Mouse (Mus musculus) kidney, postnatal 0 days (tissue): ENCODE measurements around the gene Ptpn7. TPM values are rescaled to one million over a fixed set of nuclear protein-coding genes. Genes with fewer than 3 reads are reported as not detected.

Experiments
- ATAC-seq: fragments of 200-750 bp; cut with Nextera tagmentation; replicated peaks from 2 replicates; pipeline ENCODE4 v1.8.0; 2017; ENCODE audit warnings: low read depth, moderate number of reproducible peaks, moderate TSS enrichment, moderate library complexity; ENCODE audit not compliant: low FRiP score
- DNase-seq: peaks from one replicate; pipeline ENCODE4 v3.0.0-alpha.2; 2016; ENCODE audit warnings: low spot score
- H3K27ac ChIP-seq: fragments of 300-500 bp; sonication (generic); 2 replicates; pipeline ENCODE4 v1.5.1; 2014; ENCODE audit warnings: mild to moderate bottlenecking
- H3K27me3 ChIP-seq: fragments of 300-500 bp; sonication (generic); 2 replicates; pipeline ENCODE4 v1.6.1; 2014; ENCODE audit warnings: low read length, mixed read lengths; ENCODE audit not compliant: insufficient read depth
- H3K36me3 ChIP-seq: fragments of 300-500 bp; sonication (generic); 2 replicates; pipeline ENCODE4 v1.6.1; 2014; ENCODE audit warnings: low read length, mixed read lengths; ENCODE audit not compliant: insufficient read depth
- H3K4me1 ChIP-seq: fragments of 300-500 bp; sonication (generic); replicated peaks from 2 replicates; pipeline ENCODE4 v1.6.1; 2014; ENCODE audit warnings: antibody characterized with exemption, low read length, mixed read lengths; ENCODE audit not compliant: insufficient read depth
- H3K4me2 ChIP-seq: fragments of 300-500 bp; sonication (generic); 2 replicates; pipeline ENCODE4 v1.6.1; 2014; ENCODE audit warnings: mild to moderate bottlenecking, low read length, moderate library complexity, mixed read lengths
- H3K4me3 ChIP-seq: fragments of 300-500 bp; sonication (generic); replicated peaks from 2 replicates; pipeline ENCODE4 v1.5.1; 2014; ENCODE audit warnings: low read depth, low read length
- H3K9ac ChIP-seq: fragments of 300-500 bp; sonication (generic); 2 replicates; pipeline ENCODE4 v1.6.1; 2014; ENCODE audit warnings: low read depth, low read length
- H3K9me3 ChIP-seq: fragments of 300-500 bp; sonication (generic); replicated peaks from 2 replicates; pipeline ENCODE4 v1.6.1; 2016; ENCODE audit warnings: low read length, inconsistent platforms, mixed read lengths
- CTCF ChIP-seq: IDR thresholded peaks from 2 replicates; pipeline ENCODE4 v1.5.1; 2016; ENCODE audit warnings: antibody characterized with exemption, low read depth, mild to moderate bottlenecking, moderate library complexity
- WGBS: fragments of 180-500 bp; shearing (Covaris S2); extraction: QIAGEN DNeasy Blood & Tissue Kit; methylation state at CpG from one replicate; pipeline ENCODE4 v1.1.7; 2014; 5-methylcytosine and 5-hydroxymethylcytosine counted together
- polyA plus RNA-seq: library from polyadenylated mRNA; unstranded; fragments of >200 nt; fragmentation: Nextera tagmentation; extraction: Ambion mirVana; gene quantifications from 2 replicates; pipeline ENCODE4 v1.2.1, GENCODE M21; 2015

The Ptpn7 gene
- polyA plus RNA-seq, 1 experiment from 2014 or later, result 0.38 TPM

- Histone ChIP-seq H3K4me2 (no peak overlapping the region), H3K27ac (no peak overlapping the region), H3K9me3 (no peaks in the 10 kb centered on the region), H3K9ac (no peak overlapping the region), H3K36me3 (no peaks in the 10 kb centered on the region), H3K27me3 (0 out of 2 replicates have a peak, but pooled peaks cover 2% of the 10 kb centered on the region), H3K4me3 (no peak overlapping the region), H3K4me1 (no peaks in the 10 kb centered on the region)
- no peak for TF ChIP-seq CTCF
- ATAC-seq (no peak), DNase-seq (no peak)
- 37% methylated on average over 3 of the region's 3 CpGs for WGBS
Measured at GRCm38 (mm10) chr1:135090914-135091313, 41.6 kb upstream of the Ptpn7 start.

DNA sequence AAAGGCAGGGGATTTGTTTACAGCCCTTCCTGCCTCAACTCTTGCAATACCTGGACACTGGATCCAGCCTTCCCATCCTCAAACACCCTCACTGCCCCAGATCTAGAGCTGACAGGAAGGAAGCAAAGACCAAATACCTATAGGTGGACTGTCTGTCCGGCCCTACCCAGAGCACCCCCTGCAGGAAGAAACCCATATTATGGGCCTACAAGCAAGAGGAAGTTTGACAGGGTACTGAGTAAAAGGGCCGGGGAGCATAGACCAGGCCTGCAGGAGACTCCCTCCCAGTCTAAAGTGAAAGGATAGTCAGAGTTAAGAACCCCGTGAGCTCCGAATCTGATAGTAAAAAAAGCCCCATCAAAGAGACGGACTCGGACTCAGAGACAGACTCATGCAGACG is 37.8 kb upstream of the Ptpn7 start:
- Histone ChIP-seq H3K9me3 (no peaks in the 10 kb centered on the region), H3K27me3 (no peaks in the 10 kb centered on the region), H3K4me2 (no peak overlapping the region), H3K36me3 (no peaks in the 10 kb centered on the region), H3K9ac (no peak overlapping the region), H3K4me1 (no peaks in the 10 kb centered on the region), H3K27ac (no peak overlapping the region), H3K4me3 (no peak overlapping the region)
- ATAC-seq (no peak), DNase-seq (no peak)
- TF ChIP-seq CTCF, result no peak
- WGBS, result 59% methylated on average over 7 of the region's 7 CpGs

DNA sequence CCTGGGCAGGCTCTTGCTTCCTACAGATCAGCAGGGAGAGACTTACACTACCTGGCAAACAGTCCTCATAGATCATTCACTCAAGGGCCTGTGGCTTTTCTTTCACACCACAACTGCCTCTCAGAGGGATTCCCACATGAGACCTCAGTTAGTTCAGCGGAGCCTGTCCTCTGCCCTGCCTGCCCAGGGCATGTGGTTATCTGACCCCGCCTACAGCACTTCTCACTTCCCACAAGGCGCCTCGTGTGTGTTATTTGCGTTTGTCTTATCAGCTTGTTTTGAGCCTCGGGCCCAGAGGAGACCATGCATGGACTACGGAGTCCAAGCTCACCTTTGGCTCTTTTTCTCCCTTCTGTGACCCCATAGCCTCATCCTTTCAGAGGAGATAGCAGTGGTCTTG is 37.3 kb upstream of the Ptpn7 start:
- Histone ChIP-seq H3K27me3 (no peaks in the 10 kb centered on the region), H3K4me1 (no peaks in the 10 kb centered on the region), H3K9ac (no peak overlapping the region), H3K9me3 (no peaks in the 10 kb centered on the region), H3K4me3 (no peak overlapping the region), H3K36me3 (no peaks in the 10 kb centered on the region), H3K4me2 (no peak overlapping the region), H3K27ac (no peak overlapping the region)
- no peak for TF ChIP-seq CTCF
- no peak for DNase-seq
- ATAC-seq, result no peak
- WGBS, result 43% methylated on average over 7 of the region's 7 CpGs

- no peak overlapping the region for H3K4me3 ChIP-seq
- no peak for DNase-seq
- 75% methylated on average over 11 of the region's 11 CpGs for WGBS
- 0 out of 2 replicates have a peak, but pooled peaks cover 5% of the 10 kb centered on the region for H3K27me3 ChIP-seq
- no peak for TF ChIP-seq CTCF
- no peak overlapping the region for H3K27ac ChIP-seq
- no peak for ATAC-seq
- H3K36me3 ChIP-seq, result no peaks in the 10 kb centered on the region
- H3K9ac ChIP-seq, result no peak overlapping the region
- no peaks in the 10 kb centered on the region for H3K4me1 ChIP-seq
- no peaks in the 10 kb centered on the region for H3K9me3 ChIP-seq
- no peak overlapping the region for H3K4me2 ChIP-seq
Measured at GRCm38 (mm10) chr1:135096312-135096711, 36.2 kb upstream of the Ptpn7 start.

DNA sequence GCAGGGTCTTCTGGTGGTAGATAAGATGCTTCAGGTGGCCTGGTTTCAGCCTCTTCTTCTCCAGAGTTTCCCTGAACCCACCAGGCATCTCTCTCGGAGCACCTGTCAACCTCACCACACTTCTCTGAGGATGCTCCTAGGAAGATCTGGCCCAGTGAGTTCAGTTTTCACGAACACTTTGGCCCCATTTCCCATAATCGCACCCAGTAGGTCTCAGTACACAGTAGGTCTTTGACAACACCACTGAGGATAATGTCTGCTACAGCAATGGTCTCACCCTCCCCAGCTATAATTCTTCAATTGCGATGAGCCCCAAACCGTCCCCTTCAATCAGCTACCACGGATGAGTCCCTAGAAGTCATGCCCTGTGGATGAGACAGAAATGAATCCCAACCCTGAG is 35.1 kb upstream of the Ptpn7 start:
- no peak overlapping the region for H3K4me3 ChIP-seq
- H3K4me1 ChIP-seq, result no peaks in the 10 kb centered on the region
- no peak overlapping the region for H3K9ac ChIP-seq
- ATAC-seq (no peak), DNase-seq (no peak)
- H3K36me3 ChIP-seq, result no peaks in the 10 kb centered on the region
- H3K27ac ChIP-seq, result no peak overlapping the region
- 0 out of 2 replicates have a peak, but pooled peaks cover 5% of the 10 kb centered on the region for H3K27me3 ChIP-seq
- H3K9me3 ChIP-seq, result no peaks in the 10 kb centered on the region
- WGBS, result 86% methylated on average over 6 of the region's 6 CpGs
- TF ChIP-seq CTCF, result no peak
- no peak overlapping the region for H3K4me2 ChIP-seq

- no peak overlapping the region for H3K27ac ChIP-seq
- H3K9ac ChIP-seq, result no peak overlapping the region
- ATAC-seq (no peak), DNase-seq (no peak)
- H3K9me3 ChIP-seq, result no peaks in the 10 kb centered on the region
- 85% methylated on average over 7 of the region's 7 CpGs for WGBS
- no peak overlapping the region for H3K4me2 ChIP-seq
- H3K4me3 ChIP-seq, result no peak overlapping the region
- no peak for TF ChIP-seq CTCF
- no peaks in the 10 kb centered on the region for H3K4me1 ChIP-seq
- H3K36me3 ChIP-seq, result no peaks in the 10 kb centered on the region
- 0 out of 2 replicates have a peak, but pooled peaks cover 5% of the 10 kb centered on the region for H3K27me3 ChIP-seq
Measured at GRCm38 (mm10) chr1:135098441-135098840, 34.1 kb upstream of the Ptpn7 start.

- peaks cover 7% of the 10 kb centered on the region; the same call in 1 of the 2 replicates for H3K4me1 ChIP-seq
- ATAC-seq (no peak), DNase-seq (no peak)
- no peak overlapping the region for H3K9ac ChIP-seq
- no peak for TF ChIP-seq CTCF
- no peak overlapping the region for H3K4me3 ChIP-seq
- no peak overlapping the region for H3K27ac ChIP-seq
- WGBS, result 41% methylated on average over 7 of the region's 7 CpGs
- no peak overlapping the region for H3K4me2 ChIP-seq
- H3K27me3 ChIP-seq, result peaks cover 23% of the 10 kb centered on the region
- no peaks in the 10 kb centered on the region for H3K9me3 ChIP-seq
- H3K36me3 ChIP-seq, result no peaks in the 10 kb centered on the region
Measured at GRCm38 (mm10) chr1:135100400-135100799, 32.1 kb upstream of the Ptpn7 start.
